Mouse (Mus musculus) neutrophil, adult 5-6 weeks (primary cell): ENCODE data around the gene Zfp593. TPM values are rescaled to one million over a fixed set of nuclear protein-coding genes. Genes with fewer than 3 reads are reported as not detected.

Experiments used
- ATAC-seq: fragments of 151-379, 151-347 bp; 2 replicates; pipeline ENCODE4 v1.8.0; 2017; ENCODE audit warnings: mild to moderate bottlenecking, moderate TSS enrichment; ENCODE audit not compliant: insufficient number of reproducible peaks, poor library complexity, low FRiP score, severe bottlenecking; ENCODE audit errors: extremely low read depth
- total RNA-seq: library from RNA; stranded (forward); fragments of 200-1000 nt; gene quantifications from 2 replicates; pipeline ENCODE4 v1.2.3, GENCODE M21; 2017

The Zfp593 gene
- total RNA-seq, 1 experiment from 2014 or later: 5.7 TPM

- ATAC-seq: no peak
Measured at GRCm38 (mm10) chr4:134238279-134238651, 7.1 kb downstream of the Zfp593 start, which contains the start of gene Cnksr1. TSS of gene Cnksr1 (minus strand) at chr4:134238399.

GRCm38 (mm10) chr4:134237582-134238278 is 7.7 kb downstream of the Zfp593 start:
- ATAC-seq: no peak

DNA sequence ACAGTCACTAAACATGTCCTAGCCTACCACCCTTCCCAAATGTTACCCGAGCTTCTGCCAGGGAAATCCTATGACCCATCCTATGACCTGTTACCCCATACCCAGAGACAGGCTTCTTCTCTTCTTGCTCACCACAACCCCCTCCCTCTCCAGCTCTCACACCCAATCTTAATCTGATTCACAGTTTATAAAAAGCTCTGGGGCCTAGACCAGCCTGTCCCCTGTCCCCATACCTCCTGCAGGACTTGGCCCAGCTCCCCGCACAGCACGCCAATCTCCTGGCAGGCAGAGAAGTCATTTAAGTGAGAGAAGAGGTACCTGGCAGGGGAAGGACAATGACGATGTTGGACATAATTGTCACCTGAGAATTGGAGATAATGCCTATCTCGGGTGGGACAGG is 10.5 kb downstream of the Zfp593 start:
- ATAC-seq: no peak

GRCm38 (mm10) chr4:134230431-134230830 is 15.0 kb downstream of the Zfp593 start:
- no peak for ATAC-seq

DNA sequence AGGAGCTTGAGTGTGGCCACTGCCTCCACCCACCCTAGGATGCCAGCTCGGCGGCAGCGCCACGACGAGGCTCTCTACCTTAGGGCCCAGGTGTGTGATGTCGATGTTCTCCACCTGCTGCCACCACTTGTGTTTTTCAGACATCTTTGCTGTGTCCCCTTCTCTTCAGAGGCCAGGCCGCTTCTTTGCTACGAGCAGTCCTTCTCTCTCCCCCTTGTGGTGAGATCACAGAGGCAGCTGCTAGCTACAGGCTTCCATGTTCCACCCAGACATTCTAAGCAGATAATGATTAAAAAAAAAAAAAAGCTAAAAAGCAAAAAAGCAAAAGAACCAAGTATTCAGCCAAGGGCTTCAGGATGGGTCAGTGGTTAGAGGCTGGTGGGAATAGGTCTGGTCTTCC is 18.2 kb downstream of the Zfp593 start, which contains the start of gene Catsper4:
Gene Catsper4 (minus strand): TSS at position 190 of the 400 bp plus-strand sequence.
- ATAC-seq: no peak

DNA sequence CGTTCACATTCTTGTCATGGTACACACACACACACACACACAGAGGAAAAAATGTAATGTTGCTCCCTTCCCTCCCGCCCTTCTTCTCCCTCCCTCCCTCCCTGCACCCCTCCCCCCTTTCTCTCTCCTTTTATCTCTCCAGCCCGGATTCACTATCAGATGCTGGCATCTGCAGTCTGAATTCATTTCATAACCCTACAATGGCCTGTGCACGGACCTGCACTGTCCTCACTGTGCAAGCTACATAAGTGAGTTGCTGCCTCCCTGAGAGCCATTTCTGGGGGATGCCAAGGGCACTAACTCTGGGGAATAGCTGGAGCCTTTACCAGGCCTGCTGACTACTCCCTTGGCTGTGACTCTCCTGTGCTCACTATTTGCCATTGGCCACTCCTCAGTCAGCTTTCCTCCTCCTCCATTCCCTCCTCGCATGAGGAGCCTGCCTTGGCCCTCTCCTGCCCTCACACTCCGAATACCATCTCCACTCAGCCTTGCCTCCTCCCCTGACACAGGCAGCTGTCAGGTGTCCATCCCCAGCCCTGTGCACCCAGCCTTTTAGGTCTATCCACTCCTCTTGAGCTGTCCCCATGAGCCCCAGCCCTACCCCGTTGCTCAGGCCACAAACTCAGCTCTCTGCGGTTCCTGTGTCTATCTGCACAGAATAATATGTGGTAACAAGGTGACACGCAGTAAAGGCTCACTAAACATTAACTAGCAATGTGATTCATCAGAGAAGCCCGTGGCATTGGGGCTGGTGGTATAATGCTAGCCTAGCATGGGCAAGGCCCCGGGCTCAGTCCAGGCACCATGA is 22.4 kb downstream of the Zfp593 start:
- no peak for ATAC-seq

DNA sequence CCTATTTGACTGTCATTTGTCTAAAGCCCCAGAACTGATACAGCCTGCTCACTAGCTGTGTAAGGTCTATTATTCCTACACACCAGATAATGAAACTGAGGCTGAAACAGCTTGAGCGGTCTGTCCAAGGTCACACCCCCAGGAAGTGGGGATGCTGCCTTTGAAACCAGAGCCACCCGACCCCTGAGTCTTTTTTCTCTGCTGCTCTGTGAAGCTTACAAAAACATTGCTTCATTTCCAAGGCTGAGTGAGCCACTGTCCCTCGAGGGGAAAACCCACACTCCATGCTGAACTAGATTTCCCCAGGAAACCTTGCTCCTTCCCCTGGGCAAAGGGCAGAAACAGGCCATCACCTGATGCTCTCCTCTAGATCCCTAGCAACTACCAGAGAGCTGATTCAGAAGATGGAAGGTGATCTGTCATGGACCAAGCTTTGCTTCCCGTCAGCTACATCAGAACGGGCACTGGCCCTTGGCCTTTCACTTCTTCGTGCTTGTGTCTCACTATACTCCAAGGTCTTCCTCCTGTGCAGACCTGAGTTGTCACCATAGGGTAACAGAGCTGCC is 38.8 kb downstream of the Zfp593 start:
- ATAC-seq: no peak

- no peak for ATAC-seq
Measured at GRCm38 (mm10) chr4:134203340-134203896, 42.0 kb downstream of the Zfp593 start.

DNA sequence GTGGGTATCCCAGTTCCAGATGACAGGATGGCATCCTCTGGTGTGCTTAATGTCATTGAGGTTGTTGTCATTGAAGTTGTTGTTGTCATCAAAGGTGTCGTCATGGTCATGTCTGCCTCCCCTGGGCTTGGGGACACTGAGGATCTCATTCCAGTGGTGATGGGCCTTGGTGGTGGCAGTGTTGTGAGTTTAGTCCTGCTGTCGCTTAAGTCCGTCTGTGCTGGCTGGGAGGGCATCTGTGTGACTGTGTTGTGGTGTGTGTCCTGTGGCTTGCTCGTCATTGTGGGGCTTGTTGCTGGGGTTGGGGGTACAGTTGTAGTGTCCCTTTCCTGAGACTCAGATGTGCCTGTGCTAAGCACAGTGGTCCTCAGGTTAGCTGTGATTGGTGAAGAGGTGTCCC is 42.5 kb downstream of the Zfp593 start, which contains the start of gene Gm7534:
Gene Gm7534 (minus strand): TSS at position 101 of the 400 bp plus-strand sequence.
- no peak for ATAC-seq

DNA sequence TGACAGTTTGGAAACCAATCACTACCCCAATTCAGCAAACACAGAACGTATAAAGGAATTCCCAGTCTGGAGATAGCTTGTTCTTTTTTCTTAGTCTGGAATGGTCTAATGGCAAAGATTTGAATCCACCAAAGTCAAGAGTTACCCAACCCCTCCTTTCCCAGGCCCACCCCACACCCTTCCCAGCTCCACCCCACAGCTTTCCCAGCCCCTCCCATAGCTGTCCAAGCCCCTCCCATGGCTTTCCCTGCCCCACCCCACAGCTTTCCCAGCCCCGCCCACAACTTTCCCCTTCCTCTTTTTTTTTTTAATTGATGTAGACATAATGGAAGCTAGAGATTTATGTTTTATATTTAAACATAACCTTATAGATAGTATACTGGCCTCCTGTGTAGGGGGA is 46.0 kb downstream of the Zfp593 start:
- ATAC-seq: no peak

Other genes with a start within 250 kb of the Zfp593 start
- 15.6 and 16.6 TPM in 2 replicates for gene Dhdds, start 244.7 kb downstream of the Zfp593 start, total RNA-seq
- 13.6 and 16.1 TPM in 2 replicates for gene Lin28a, start 226.8 kb downstream of the Zfp593 start, total RNA-seq
- gene Zfp683, start 191.8 kb downstream of the Zfp593 start, total RNA-seq: 0.58 TPM in 1 of 2 replicates, not detected in the other
- gene Crybg2, start 184.8 kb downstream of the Zfp593 start, total RNA-seq: 4.2 and 7.4 TPM in 2 replicates
- 2,308 and 2,325 TPM in 2 replicates for gene Cd52, start 150.5 kb downstream of the Zfp593 start, total RNA-seq
- gene Ubxn11, start 143.0 kb downstream of the Zfp593 start, total RNA-seq: 15.0 and 22.1 TPM in 2 replicates
- gene Sh3bgrl3, start 116.8 kb downstream of the Zfp593 start, total RNA-seq: 471 and 477 TPM in 2 replicates
- 26.5 and 38.3 TPM in 2 replicates for gene Cep85, start 58.5 kb downstream of the Zfp593 start, total RNA-seq
- not detected in 2 replicates for gene Gm7534, start 42.6 kb downstream of the Zfp593 start, total RNA-seq
- not detected in 2 replicates for gene Catsper4, start 18.2 kb downstream of the Zfp593 start, total RNA-seq
- gene Cnksr1, start 7.2 kb downstream of the Zfp593 start, total RNA-seq: 0.58 and 0.98 TPM in 2 replicates
- gene E130218I03Rik, start 1.9 kb downstream of the Zfp593 start, total RNA-seq: 0.47 TPM in 1 of 2 replicates, not detected in the other
- not detected in 2 replicates for gene Gm30191, start 1.3 kb upstream of the Zfp593 start, total RNA-seq
- not detected in 2 replicates for gene Grrp1, start 8.5 kb upstream of the Zfp593 start, total RNA-seq
- 15.5 and 18.7 TPM in 2 replicates for gene Pdik1l, start 42.3 kb upstream of the Zfp593 start, total RNA-seq
- not detected in 2 replicates for gene Trim63, start 69.5 kb upstream of the Zfp593 start, total RNA-seq
- not detected in 2 replicates for gene Slc30a2, start 97.6 kb upstream of the Zfp593 start, total RNA-seq
- gene Extl1, start 138.3 kb upstream of the Zfp593 start, total RNA-seq: 0.86 and 1.3 TPM in 2 replicates
- 0.12 and 0.74 TPM in 2 replicates for gene Pafah2, start 150.7 kb upstream of the Zfp593 start, total RNA-seq
- gene Stmn1, start 222.7 kb upstream of the Zfp593 start, total RNA-seq: 9.9 and 16.6 TPM in 2 replicates